Comparison of ENCODE assay signal across 9 mouse cellular contexts in genomic region chr17:35484066-35484465, GRCm38 (mm10). TPM values are rescaled to one million over a fixed set of nuclear protein-coding genes. Genes with fewer than 3 reads are reported as not detected.
A peak's percentile ranks its signal among the peaks of the same experiment; 100 is the strongest.
DNase-seq lines count a peak whose midpoint lies in the region; ATAC-seq and TF ChIP-seq lines count a peak whose summit lies in the region.
"Had no signal": no experiment of that assay in that cellular context is flagged by ENCODE, and none has a peak within 500 bp of the region (broad histone marks: within the 10 kb centered on the region; RNA-seq: fewer than 3 reads in every experiment).

No protein-coding gene starts in this region.

- no peak overlapping the region for H3K4me3 ChIP-seq in liver, embryonic 11.5 days (ENCODE audit: low read depth, low read length)
- H3K4me3 ChIP-seq in intestine, postnatal 0 days (ENCODE audit: low read depth, low read length), result no peak overlapping the region
- H3K4me3 ChIP-seq in limb, embryonic 11.5 days (ENCODE audit: low read depth, low read length), result no peak overlapping the region
- H3K4me3 ChIP-seq: myocyte had no signal

- no peak overlapping the region for H3K9ac ChIP-seq in liver, embryonic 11.5 days (ENCODE audit: low read depth, low read length)
- H3K9ac ChIP-seq in intestine, postnatal 0 days (ENCODE audit: low read depth, low read length), result no peak overlapping the region
- no peak overlapping the region for H3K9ac ChIP-seq in limb, embryonic 11.5 days (ENCODE audit: low read length)

- 1% methylated on average over 9 of the region's 9 CpGs for WGBS in liver, embryonic 11.5 days
- WGBS in intestine, postnatal 0 days, result under 1% methylated on average over 9 of the region's 9 CpGs
- 1% methylated on average over 9 of the region's 9 CpGs for WGBS in limb, embryonic 11.5 days

- no peaks in the 10 kb centered on the region for H3K9me3 ChIP-seq in liver, embryonic 11.5 days (ENCODE audit: control insufficient read depth, low read length)
- no peaks in the 10 kb centered on the region for H3K9me3 ChIP-seq in intestine, postnatal 0 days (ENCODE audit: control insufficient read depth)
- H3K9me3 ChIP-seq in limb, embryonic 11.5 days (ENCODE audit: control insufficient read depth, low read length), result no peaks in the 10 kb centered on the region

- DNase-seq in liver, result peak; percentile 61
- no peak for DNase-seq in liver, embryonic 11.5 days (ENCODE audit: low spot score)
- peak; percentile 55 to 64 for DNase-seq in adrenal gland, adult 18-20 months (ENCODE audit: low spot score in 2 of 2)
- DNase-seq in embryo, embryonic 9.5 days (ENCODE audit: extremely low spot score), result peak; percentile 51
- DNase-seq in limb, embryonic 11.5 days (ENCODE audit: low spot score), result peak; percentile 75
- peak; percentile 65 for DNase-seq in retina, postnatal 1 day
- peak; percentile 56 for DNase-seq in urinary bladder, postnatal 14 days (ENCODE audit: low spot score)

- no peaks in the 10 kb centered on the region for H3K4me1 ChIP-seq in liver, embryonic 11.5 days (replicated peaks; ENCODE audit: control insufficient read depth, insufficient read depth, low read length)
- H3K4me1 ChIP-seq in intestine, postnatal 0 days (replicated peaks; ENCODE audit: control insufficient read depth, insufficient read depth, low read length), result no peaks in the 10 kb centered on the region
- no peaks in the 10 kb centered on the region for H3K4me1 ChIP-seq in limb, embryonic 11.5 days (ENCODE audit: control insufficient read depth, insufficient read depth, low read length)

- no peak for ATAC-seq in liver, embryonic 11.5 days (replicated peaks; ENCODE audit: low FRiP score)
- ATAC-seq in intestine, postnatal 0 days, result no peak
- no peak for ATAC-seq in limb, embryonic 11.5 days (ENCODE audit: insufficient number of reproducible peaks, low FRiP score, low TSS enrichment, low read depth)

- no peak overlapping the region for H3K27ac ChIP-seq in liver, embryonic 11.5 days (ENCODE audit: low read depth, low read length)
- H3K27ac ChIP-seq in intestine, postnatal 0 days (ENCODE audit: low read depth, low read length), result no peak overlapping the region
- H3K27ac ChIP-seq in limb, embryonic 11.5 days (replicated peaks; ENCODE audit: low read depth, low read length), result no peak overlapping the region

- TF ChIP-seq CTCF in intestine, postnatal 0 days (IDR thresholded peaks at IDR 0.05; ENCODE audit: low read depth), result peak; percentile 90

- H3K36me3 ChIP-seq in liver, embryonic 11.5 days (ENCODE audit: control insufficient read depth, insufficient read depth, low read length), result no peaks in the 10 kb centered on the region
- no peaks in the 10 kb centered on the region for H3K36me3 ChIP-seq in intestine, postnatal 0 days (ENCODE audit: control insufficient read depth, insufficient read depth)
- H3K36me3 ChIP-seq in limb, embryonic 11.5 days (ENCODE audit: control insufficient read depth, insufficient read depth, low read length), result no peaks in the 10 kb centered on the region

- H3K4me2 ChIP-seq in liver, embryonic 11.5 days, result no peak overlapping the region
- no peak overlapping the region for H3K4me2 ChIP-seq in intestine, postnatal 0 days (replicated peaks; ENCODE audit: low read depth)
- H3K4me2 ChIP-seq in limb, embryonic 11.5 days (ENCODE audit: low read depth, severe bottlenecking), result no peak overlapping the region

- no peaks in the 10 kb centered on the region for H3K27me3 ChIP-seq in liver, embryonic 11.5 days (replicated peaks; ENCODE audit: control insufficient read depth, insufficient read depth, low read length)
- H3K27me3 ChIP-seq in intestine, postnatal 0 days (replicated peaks; ENCODE audit: control insufficient read depth, insufficient read depth, low read length), result no peaks in the 10 kb centered on the region
- no peaks in the 10 kb centered on the region for H3K27me3 ChIP-seq in limb, embryonic 11.5 days (ENCODE audit: control insufficient read depth, insufficient read depth, low read length)

RNA-seq across cellular contexts. Expression of gene H2-Q10, which starts 14.2 kb away (rescaled TPM):
- polyA plus RNA-seq in liver, embryonic 11.5 days (2014; fragmentation: Nextera tagmentation; extraction: Ambion mirVana), result 72.3 and 73.7 TPM in 2 replicates
- total RNA-seq in adrenal gland, adult 18-20 months (2021), result 10 to 100 TPM; 11.3 to 19.5 TPM
- polyA plus RNA-seq in intestine, postnatal 0 days (2015; fragmentation: Nextera tagmentation; extraction: Ambion mirVana), result 102 and 110 TPM in 2 replicates
- polyA plus RNA-seq in limb, embryonic 11.5 days (2014; fragmentation: Nextera tagmentation; extraction: Ambion mirVana), result 0.26 and 0.72 TPM in 2 replicates

RNA-seq across cellular contexts. Expression of gene Pou5f1, which starts 21.8 kb away (rescaled TPM):
- polyA plus RNA-seq in liver, embryonic 11.5 days (2014; fragmentation: Nextera tagmentation; extraction: Ambion mirVana), result not detected in 2 replicates
- total RNA-seq in adrenal gland, adult 18-20 months (2021), result under 1 TPM in 1 of 2 experiments, not detected in 1; 0.23 TPM
- not detected in 2 replicates for polyA plus RNA-seq in intestine, postnatal 0 days (2015; fragmentation: Nextera tagmentation; extraction: Ambion mirVana)
- 0.11 TPM in 1 of 2 replicates, not detected in the other for polyA plus RNA-seq in limb, embryonic 11.5 days (2014; fragmentation: Nextera tagmentation; extraction: Ambion mirVana)
- polyA plus RNA-seq: myocyte had no signal

RNA-seq across cellular contexts. Expression of gene Tcf19, which starts 32.6 kb away (rescaled TPM):
- polyA plus RNA-seq in liver, embryonic 11.5 days (2014; fragmentation: Nextera tagmentation; extraction: Ambion mirVana), result 37.3 and 41.2 TPM in 2 replicates
- total RNA-seq in adrenal gland, adult 18-20 months (2021), result 1 to 10 TPM; 3.0 to 3.7 TPM
- 23.0 and 24.2 TPM in 2 replicates for polyA plus RNA-seq in intestine, postnatal 0 days (2015; fragmentation: Nextera tagmentation; extraction: Ambion mirVana)
- polyA plus RNA-seq in limb, embryonic 11.5 days (2014; fragmentation: Nextera tagmentation; extraction: Ambion mirVana), result 53.9 and 65.0 TPM in 2 replicates

RNA-seq across cellular contexts. Expression of gene Cchcr1, which starts 32.8 kb away (rescaled TPM):
- polyA plus RNA-seq in liver, embryonic 11.5 days (2014; fragmentation: Nextera tagmentation; extraction: Ambion mirVana), result 13.4 and 14.2 TPM in 2 replicates
- total RNA-seq in adrenal gland, adult 18-20 months (2021), result 1 to 10 TPM; 6.3 to 6.7 TPM
- 4.8 and 5.0 TPM in 2 replicates for polyA plus RNA-seq in intestine, postnatal 0 days (2015; fragmentation: Nextera tagmentation; extraction: Ambion mirVana)
- polyA plus RNA-seq in limb, embryonic 11.5 days (2014; fragmentation: Nextera tagmentation; extraction: Ambion mirVana), result 13.2 and 13.6 TPM in 2 replicates

RNA-seq across cellular contexts. Expression of gene H2-Q7, which starts 45.1 kb away (rescaled TPM):
- polyA plus RNA-seq in liver, embryonic 11.5 days (2014; fragmentation: Nextera tagmentation; extraction: Ambion mirVana), result 29.9 and 30.8 TPM in 2 replicates
- 10 to 100 TPM in 1 of 2 experiments, 1 to 10 TPM in 1; 8.0 to 28.6 TPM for total RNA-seq in adrenal gland, adult 18-20 months (2021)
- polyA plus RNA-seq in intestine, postnatal 0 days (2015; fragmentation: Nextera tagmentation; extraction: Ambion mirVana), result 2.7 and 3.6 TPM in 2 replicates
- polyA plus RNA-seq in limb, embryonic 11.5 days (2014; fragmentation: Nextera tagmentation; extraction: Ambion mirVana), result 23.3 and 25.7 TPM in 2 replicates

Comparison
In these comparisons a context has a peak if more than half of its experiments do, and no peak if none do; other contexts are left out.
1. RNA of gene H2-Q10, which starts 14.2 kb away (polyA plus RNA-seq): 102 to 110 TPM in intestine, postnatal 0 days and 72.3 to 73.7 TPM in liver, embryonic 11.5 days; 0.26 to 0.72 TPM in limb, embryonic 11.5 days; every median in the first group is over 10 times any median in the second.